Mouse (Mus musculus) spleen, adult 2 months (tissue): ENCODE measurements at regions not wholly inside any gene's neighbourhood (a gene's known extent, or its start where the extent isn't known, plus 50 kb on each side); places are given as distances from the start of the nearest gene placed in this dataset.

Experiments
- CTCF ChIP-seq: fragments of 200-500 bp; IDR thresholded peaks from 2 replicates; pipeline ENCODE4 v1.5.1; 2011; ENCODE audit warnings: mild to moderate bottlenecking, inconsistent platforms; ENCODE audit not compliant: insufficient read depth, insufficient read length, insufficient replicate concordance; ENCODE audit errors: extremely low read depth
- POLR2A ChIP-seq: fragments of 200-500 bp; IDR thresholded peaks from 2 replicates; pipeline ENCODE4 v1.6.1; 2011; ENCODE audit warnings: low read depth, low read length, inconsistent platforms

GRCm38 (mm10) chr12:113411113-113411512, 78.2 kb upstream of the Adam6b start:
- TF ChIP-seq CTCF (no peak), POLR2A (no peak)
